Mouse (Mus musculus) myocyte (in vitro differentiated cells): Measurements from ENCODE around the gene Mrpl57.

Source experiments
- MAX ChIP-seq: IDR thresholded peaks from one replicate; pipeline ENCODE4 v1.6.1; 2011; ENCODE audit warnings: low read depth, mild to moderate bottlenecking, control low read depth
- POLR2A ChIP-seq: IDR thresholded peaks from one replicate; pipeline ENCODE4 v1.6.1; 2011; ENCODE audit warnings: low read depth, mild to moderate bottlenecking, control low read depth, moderate library complexity; ENCODE audit not compliant: insufficient read length
- SRF ChIP-seq: IDR thresholded peaks from one replicate; pipeline ENCODE4 v1.6.1; 2011; ENCODE audit warnings: low read depth; ENCODE audit not compliant: control insufficient read depth, insufficient read length
- USF1 ChIP-seq: IDR thresholded peaks from one replicate; pipeline ENCODE4 v1.6.1; 2011; ENCODE audit warnings: low read depth, mild to moderate bottlenecking, control low read depth, moderate library complexity

GRCm38 (mm10) chr14:57835157-57835556 lies 9.1 kb downstream of the Mrpl57 start:
- TF ChIP-seq POLR2A = no peak
- TF ChIP-seq USF1 = no peak
- TF ChIP-seq SRF = no peak
- TF ChIP-seq MAX = no peak
